Mouse (Mus musculus) monocyte, adult 5-6 weeks (primary cell): ENCODE measurements around the gene Apom. TPM values are rescaled to one million over a fixed set of nuclear protein-coding genes. Genes with fewer than 3 reads are reported as not detected.

Experiments
- ATAC-seq: fragments of 153-309, 156-312 bp; replicated peaks from 2 replicates; pipeline ENCODE4 v1.8.0; 2017; ENCODE audit warnings: mild to moderate bottlenecking; ENCODE audit not compliant: low TSS enrichment, insufficient number of reproducible peaks, severe bottlenecking, poor library complexity, low FRiP score
- total RNA-seq: library from RNA; stranded (forward); fragments of 200-1000, 200-491, 200-594 nt; gene quantifications from 3 replicates; pipeline ENCODE4 v1.2.3, GENCODE M21; 2017

Gene Apom
- total RNA-seq, 1 experiment from 2014 or later: 1.4 TPM

DNA sequence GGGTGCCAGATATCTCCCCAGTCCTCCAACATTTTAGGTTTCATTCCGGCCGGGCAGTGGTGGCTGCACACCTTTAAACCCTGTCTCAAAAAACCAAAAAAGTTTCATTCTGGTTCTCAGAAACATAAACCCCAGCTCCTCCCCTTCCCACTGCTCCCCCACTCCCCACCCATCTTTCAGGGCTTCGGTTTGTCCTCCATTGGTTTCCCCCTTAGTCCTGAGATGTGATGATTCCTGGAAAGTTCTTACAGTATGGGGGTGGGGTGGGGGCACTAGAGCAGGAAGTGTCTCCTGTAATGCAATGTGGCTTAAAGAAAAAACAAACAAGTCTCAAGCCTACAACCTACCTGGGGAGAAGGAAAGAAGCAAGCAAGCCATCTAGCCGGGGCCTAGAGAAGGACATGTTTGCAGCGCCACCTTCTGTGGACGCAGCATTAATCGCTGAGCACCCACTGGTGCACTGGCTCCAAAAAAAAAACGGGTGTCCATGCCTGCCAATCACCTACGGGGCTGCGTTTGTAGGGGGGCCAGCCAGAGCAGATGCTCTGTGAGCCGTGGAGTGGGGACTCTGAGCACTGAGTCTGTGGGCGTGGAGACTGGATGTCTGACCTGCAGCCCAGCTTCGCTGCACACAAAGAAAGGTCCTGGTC is 26.0 kb downstream of the Apom start:
- ATAC-seq: no peak

DNA sequence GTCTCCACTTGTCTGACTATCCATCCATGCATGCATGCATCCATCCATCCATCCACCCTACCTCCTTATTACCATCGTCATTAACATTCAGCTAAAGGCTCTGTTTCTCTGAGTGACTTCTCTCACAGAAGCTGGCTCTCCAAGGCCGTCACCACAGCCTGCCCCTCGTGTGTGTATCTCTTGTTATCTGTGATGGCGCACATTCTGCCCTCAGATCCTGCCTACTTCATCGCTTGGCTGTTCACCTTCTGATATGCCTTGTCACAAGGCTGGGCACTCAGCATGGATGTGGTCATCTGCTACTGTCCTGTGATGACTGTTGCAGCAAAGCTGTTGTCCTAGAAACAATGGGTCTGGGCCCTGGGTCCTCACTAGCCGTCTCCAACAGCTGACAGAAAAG is 27.1 kb downstream of the Apom start:
- no peak for ATAC-seq

DNA sequence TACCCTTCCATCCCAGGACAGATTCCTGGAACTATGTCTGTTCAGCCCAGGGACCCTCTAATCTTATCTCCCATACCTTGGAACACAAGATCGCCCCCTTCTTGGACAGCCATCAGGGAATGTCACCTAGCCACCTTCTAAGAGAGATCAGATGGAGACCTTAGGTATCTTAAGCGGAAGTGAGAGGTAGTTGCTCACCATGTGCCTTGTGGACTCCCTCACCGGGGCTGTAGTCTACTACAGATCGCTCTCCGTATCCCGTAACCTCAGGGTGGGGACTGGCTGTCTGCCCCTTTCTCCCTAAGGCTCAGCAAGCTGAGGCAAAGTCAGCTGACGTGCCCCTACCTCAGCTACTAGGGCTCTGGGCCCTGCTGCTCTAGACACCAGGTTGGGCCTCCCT is 27.8 kb downstream of the Apom start:
- no peak for ATAC-seq

GRCm38 (mm10) chr17:35103221-35103690 is 28.6 kb downstream of the Apom start:
- no peak for ATAC-seq

DNA sequence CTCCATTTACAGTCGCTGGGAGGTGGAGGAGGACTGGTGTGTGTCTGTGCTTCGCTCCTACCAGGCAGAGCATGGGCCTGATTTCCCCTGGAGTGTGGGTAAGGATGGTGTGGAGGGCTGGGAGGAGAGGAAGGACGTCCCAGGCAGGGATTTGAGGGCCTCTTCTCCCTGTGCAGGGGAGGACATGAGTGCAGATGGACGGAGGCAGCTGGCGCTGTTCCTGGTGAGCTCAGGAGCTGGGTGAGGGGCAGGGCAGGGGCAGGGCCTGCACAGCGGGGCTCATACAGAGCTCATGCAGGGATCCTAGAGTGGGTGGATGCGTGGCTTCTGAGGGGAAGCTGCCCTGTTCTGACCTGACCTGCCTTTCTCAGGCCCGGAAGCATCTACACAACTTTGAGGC is 29.6 kb downstream of the Apom start:
- ATAC-seq: no peak

DNA sequence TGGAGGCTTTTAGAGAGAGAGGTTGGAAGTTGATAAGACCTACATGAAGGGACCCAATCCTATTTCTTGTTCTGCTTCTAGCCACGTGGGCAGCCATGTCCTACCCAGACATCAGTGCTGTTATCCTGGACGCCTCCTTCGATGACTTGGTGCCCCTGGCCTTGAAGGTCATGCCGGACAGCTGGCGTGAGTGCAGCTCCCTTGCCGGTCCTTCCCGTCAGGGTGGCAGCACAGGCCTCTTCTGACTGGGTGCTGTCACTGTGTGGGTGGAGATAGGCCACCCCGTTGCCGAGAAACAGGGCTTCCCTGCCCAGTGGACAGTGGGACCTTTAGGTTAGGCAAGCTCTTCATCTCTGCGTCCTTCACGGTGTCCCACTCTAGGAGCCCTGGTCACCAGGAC is 30.7 kb downstream of the Apom start:
- ATAC-seq: no peak

GRCm38 (mm10) chr17:35100196-35100765 is 31.6 kb downstream of the Apom start:
- no peak for ATAC-seq

DNA sequence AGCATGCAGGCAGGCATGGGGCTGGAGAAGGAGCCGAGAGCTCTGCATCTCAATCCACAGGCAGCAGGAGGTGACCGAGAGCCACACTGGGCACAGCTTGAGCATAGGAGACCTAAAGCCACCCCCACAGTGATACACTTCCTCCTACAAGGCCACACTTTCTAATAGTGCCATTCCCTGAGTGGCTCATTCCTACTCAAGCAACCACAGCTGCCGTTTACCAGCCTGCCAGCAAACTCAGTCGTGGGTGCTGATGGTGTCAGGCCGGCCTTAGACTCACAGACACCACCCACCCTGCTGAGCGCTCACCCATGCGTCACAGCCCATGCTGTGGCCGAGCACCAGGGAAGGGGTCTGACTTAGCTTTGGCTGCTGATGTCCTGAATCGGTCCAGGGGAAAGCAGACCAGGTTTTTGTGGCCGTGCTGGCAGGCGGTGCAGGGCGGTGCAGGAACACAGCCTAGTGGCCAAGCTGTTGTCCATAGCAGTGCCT is 34.6 kb downstream of the Apom start:
- no peak for ATAC-seq

DNA sequence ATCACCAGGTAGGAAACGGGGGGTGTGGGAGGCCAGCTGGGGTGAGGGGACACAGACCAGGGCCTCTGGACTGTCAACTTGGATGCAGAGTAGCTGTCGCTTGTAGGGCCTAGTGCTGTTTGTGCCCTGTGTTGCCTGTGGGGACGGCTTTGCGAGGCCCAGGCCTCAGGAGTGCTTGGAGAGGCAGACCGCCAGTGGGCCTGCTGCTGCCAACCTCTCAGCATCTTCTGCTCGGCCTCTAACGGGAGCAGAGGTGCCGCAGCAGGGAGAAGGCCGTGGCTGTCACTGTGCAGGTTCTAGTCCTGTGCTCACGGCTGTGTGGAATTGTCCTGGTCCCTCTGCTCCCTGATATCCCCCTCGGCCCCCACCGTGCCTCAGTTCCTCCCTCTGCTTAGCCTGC is 35.3 kb downstream of the Apom start:
- ATAC-seq: no peak

- no peak for ATAC-seq
These were observed 37.1 kb downstream of the Apom start for GRCm38 (mm10) chr17:35094475-35095365.

DNA sequence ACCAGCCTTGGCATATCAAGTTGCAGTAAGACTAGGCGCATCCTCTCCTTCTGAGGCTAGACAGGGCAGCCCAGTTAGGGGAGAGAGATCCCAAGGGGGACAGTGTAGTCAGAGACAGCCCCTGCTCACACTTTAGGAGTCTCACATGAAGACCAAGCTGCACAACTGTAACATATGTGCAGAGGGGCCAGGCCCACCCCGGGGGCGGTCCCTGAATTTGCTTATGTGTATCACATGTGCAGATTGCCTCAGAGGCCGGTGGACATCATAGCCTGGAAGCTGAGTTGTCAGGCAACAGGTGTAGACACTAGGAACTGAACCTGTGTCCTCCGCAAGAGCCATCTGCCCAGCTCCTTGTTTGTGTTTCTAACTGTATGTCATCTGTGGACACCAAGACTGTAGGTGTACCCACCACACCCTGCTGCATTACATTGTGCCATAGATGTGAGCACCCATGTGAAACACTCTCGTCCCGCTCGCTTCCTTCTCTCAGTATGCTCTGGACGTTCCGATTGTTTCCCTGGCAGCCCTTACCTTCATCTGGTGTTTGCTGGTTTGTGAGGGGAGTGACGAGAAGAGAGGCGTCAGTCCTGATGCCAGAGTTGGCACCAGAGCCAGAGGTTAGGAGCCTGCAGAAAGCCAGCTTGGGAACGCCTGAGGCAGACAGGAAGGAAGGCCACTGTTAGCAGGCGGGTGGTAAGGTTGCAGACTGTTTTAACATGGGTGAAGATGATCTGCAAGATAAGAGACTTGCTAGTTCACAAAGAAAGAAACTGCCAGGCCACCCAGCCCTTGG is 39.2 kb downstream of the Apom start:
- no peak for ATAC-seq

GRCm38 (mm10) chr17:35090166-35090932 is 41.5 kb downstream of the Apom start:
- no peak for ATAC-seq

DNA sequence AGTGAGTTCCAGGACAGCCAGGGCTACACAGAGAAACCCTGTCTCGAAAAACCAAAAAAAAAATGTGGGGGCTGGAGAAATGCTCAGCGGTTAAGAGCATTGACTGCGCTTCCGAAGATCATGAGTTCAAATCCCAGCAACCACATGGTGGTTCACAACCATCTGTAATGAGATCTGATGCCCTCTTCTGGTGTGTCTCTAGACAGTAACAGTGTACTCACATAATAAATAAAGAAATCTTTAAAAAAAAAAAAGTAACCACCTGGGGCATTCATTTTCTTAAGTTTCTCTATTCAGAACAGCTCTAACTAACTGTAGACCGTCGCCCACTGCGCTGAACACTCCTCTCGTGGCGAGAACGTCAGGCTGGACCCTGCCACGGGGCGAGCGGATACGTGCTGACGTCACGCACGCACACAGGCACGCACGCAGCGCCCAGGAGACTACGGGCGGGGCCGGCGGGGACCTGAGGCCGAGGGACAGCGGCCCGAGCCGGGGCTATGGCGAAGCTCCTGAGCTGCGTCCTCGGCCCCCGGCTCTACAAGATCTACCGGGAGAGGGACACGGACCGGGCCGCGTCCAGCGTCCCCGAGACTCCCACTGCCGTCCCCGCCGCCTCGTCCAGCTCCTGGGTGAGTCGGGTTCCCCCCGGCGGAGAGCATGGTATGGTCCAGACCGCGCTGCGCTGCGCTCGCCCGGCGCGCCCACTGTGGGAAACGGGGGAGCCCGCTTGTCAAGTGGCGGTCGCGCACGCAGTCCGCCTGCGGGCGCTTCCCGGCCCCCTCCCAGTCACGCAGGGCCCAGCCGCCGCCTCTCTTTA is 42.8 kb downstream of the Apom start, which contains the start of gene Abhd16a:
TSS of gene Abhd16a (plus strand) at position 439 of the 820 bp plus-strand sequence.
- ATAC-seq: peak; percentile 95

DNA sequence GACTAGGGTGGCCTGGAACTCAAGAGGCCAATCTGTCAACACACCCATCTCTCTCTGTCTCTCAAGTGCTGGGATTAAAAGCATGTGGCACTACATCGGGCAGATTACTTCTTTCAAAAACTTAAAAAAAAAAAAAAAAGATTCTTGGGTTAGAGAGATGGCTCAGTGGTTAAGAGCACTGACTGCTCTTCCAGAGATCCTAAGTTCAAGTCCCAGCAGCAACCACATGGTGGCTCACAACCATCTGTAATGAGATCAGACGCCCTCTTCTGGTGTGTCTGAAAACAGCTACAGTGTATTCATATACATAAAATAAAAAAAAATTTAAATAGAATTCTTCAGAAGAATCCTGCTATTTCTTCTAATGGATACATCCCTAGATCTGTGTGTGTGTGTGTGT is 43.7 kb downstream of the Apom start:
- ATAC-seq: no peak

DNA sequence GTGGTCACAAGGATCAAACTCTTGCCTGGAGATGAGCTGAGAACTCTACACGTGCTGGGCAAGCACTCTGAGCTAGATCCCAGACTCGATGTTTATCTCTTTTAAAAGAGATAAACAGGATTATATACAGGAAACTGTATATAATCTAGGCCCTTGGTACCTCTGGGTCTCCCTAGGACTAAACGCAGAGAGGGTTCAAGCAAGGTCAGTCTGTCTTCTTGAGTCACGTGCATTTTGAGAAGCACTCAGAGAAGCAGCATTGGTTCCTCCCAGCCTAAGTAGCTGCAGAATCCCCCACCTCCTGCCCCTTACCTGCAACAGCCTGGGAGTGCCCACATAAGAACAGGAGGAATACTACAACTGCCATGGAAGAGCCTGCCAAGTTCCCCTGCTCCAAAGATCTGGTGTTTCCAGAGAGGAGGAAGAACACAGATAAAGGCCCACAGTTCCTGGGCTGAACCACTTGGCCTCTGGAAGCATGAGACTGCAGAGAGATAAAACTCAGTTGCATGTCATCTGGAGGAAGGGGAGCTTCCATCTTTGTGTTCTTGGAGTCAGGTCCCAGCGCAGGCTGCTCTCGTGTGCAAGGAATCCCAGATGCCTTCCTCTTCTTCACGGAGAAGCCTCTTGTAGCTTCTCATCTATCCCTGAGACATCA is 46.5 kb downstream of the Apom start, which contains the start of gene Ly6g6f:
TSS of gene Ly6g6f (minus strand) at position 403 of the 658 bp plus-strand sequence.
- ATAC-seq: no peak

DNA sequence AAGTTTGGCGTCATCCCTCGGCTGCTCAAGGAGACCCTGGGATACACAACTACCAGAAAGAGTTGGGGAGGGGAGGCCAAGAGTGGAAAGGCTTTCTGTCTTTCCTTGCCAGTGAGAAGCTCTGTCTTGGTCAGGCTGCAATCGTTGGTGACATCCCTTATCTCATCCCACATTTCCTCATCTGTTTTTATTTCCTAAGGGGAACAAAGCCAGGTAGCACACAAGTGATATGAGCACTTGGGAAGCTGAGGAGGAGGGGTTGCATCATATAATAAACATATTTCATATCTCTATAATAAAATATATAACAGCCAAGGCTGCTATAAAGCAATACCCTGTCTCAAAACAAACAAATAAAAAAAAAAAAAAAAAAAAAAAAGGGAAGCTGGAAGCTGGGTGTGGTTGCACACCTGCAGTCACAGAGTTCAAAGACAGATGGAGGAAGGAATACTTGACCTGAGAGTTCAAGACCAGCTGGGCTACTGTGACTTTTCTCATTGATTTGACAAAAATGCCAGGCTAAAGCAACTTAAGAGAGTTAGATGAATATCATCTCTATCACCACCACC is 47.8 kb downstream of the Apom start:
- ATAC-seq: no peak
